Mouse (Mus musculus) hindbrain, embryonic 13.5 days (tissue): ENCODE data around the gene Kyat1. TPM values are rescaled to one million over a fixed set of nuclear protein-coding genes. Genes with fewer than 3 reads are reported as not detected.

Experiments
- ATAC-seq: fragments of 200-750 bp; cut with Nextera tagmentation; 2 replicates; pipeline ENCODE4 v1.8.0; 2017; ENCODE audit warnings: moderate TSS enrichment; ENCODE audit not compliant: low FRiP score
- H3K27ac ChIP-seq: fragments of 300-500 bp; sonication (generic); 2 replicates; pipeline ENCODE4 v1.5.1; 2015; ENCODE audit warnings: inconsistent platforms, mild to moderate bottlenecking, moderate library complexity
- H3K27me3 ChIP-seq: fragments of 300-500 bp; sonication (generic); 2 replicates; pipeline ENCODE4 v1.6.1; 2015; ENCODE audit warnings: mild to moderate bottlenecking, inconsistent platforms
- H3K36me3 ChIP-seq: fragments of 300-500 bp; sonication (generic); 2 replicates; pipeline ENCODE4 v1.6.1; 2015; ENCODE audit warnings: mild to moderate bottlenecking, inconsistent platforms
- H3K4me1 ChIP-seq: fragments of 300-500 bp; sonication (generic); replicated peaks from 2 replicates; pipeline ENCODE4 v1.6.1; 2015; ENCODE audit warnings: inconsistent platforms
- H3K4me2 ChIP-seq: fragments of 300-500 bp; sonication (generic); 2 replicates; pipeline ENCODE4 v1.6.1; 2015; ENCODE audit warnings: inconsistent platforms, mild to moderate bottlenecking, moderate library complexity
- H3K4me3 ChIP-seq: fragments of 300-500 bp; sonication (generic); 2 replicates; pipeline ENCODE4 v1.5.1; 2015; ENCODE audit warnings: mild to moderate bottlenecking, inconsistent platforms
- H3K9ac ChIP-seq: fragments of 300-500 bp; sonication (generic); 2 replicates; pipeline ENCODE4 v1.6.1; 2015; ENCODE audit warnings: mild to moderate bottlenecking, inconsistent platforms
- H3K9me3 ChIP-seq: fragments of 300-500 bp; sonication (generic); 2 replicates; pipeline ENCODE4 v1.6.1; 2016; ENCODE audit warnings: inconsistent platforms
- WGBS: fragments of 180-500 bp; shearing (Covaris S2); methylation state at CpG from one replicate; pipeline ENCODE4 v1.1.7; 2015; 5-methylcytosine and 5-hydroxymethylcytosine counted together
- polyA plus RNA-seq: library from polyadenylated mRNA; unstranded; fragments of >200 nt; fragmentation: Nextera tagmentation; extraction: Ambion mirVana; gene quantifications from 2 replicates; pipeline ENCODE4 v1.2.1, GENCODE M21; 2015

Gene Kyat1
- polyA plus RNA-seq, 1 experiment from 2014 or later: 14.5 TPM

DNA sequence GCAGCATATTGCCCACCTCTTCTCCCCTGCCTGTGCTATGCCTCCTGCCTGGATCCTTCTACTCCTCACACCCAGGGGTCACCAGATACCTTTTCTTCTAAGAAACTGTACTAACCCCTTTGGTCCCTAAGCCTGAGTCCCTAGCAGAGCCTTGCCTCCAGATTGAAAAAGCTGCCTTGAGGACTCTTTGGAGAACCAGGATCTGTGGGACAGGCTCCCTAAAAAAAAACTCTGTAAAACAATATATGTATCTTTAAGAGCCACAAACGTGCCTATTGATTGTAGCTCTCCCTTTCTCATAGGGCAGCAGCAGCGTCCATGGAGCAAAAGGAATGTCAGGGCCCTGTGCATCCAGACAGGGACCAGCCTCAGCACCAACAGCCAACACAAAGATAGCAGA lies 34.6 kb upstream of the Kyat1 start, which contains the start of gene Gm28035:
Gene Gm28035, plus strand, starts transcription at position 301 of the 400 bp plus-strand sequence.
- peak within 1 kb of the TSS; percentile 92; the same call in 1 of the 2 replicates for H3K4me3 ChIP-seq
- peaks cover 59% of the 10 kb centered on the region for H3K4me1 ChIP-seq
- no peaks in the 10 kb centered on the region for H3K27me3 ChIP-seq
- H3K36me3 ChIP-seq: peaks cover 51% of the 10 kb centered on the region
- H3K4me2 ChIP-seq: peak within 1 kb of the TSS; percentile 81
- H3K27ac ChIP-seq: no peak within 1 kb of the TSS
- no peaks in the 10 kb centered on the region for H3K9me3 ChIP-seq
- H3K9ac ChIP-seq: peak within 1 kb of the TSS; percentile 96
- ATAC-seq: no peak
- 80% methylated on average over 2 of the region's 2 CpGs for WGBS

DNA sequence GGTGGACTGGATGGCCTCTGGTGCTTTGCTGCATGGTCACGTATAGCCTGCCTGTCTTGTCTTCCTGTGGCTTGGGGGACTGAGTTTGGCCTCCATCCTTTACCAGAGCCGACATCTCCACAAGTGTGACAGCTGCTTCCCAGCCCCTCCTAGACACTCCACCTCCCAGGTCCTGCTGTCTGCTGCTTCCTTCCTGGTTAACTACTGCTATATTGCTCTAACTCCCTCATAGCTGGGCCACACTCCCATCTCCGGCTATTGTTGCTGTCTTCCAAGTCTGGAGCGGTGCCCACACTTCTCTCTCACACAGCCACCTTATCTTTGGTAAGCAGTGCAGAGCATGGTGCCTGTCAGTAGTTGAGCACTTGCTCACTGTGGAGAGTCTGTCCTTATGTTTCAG lies 34.1 kb upstream of the Kyat1 start:
- H3K4me2 ChIP-seq: peak overlapping the region; percentile 81
- ATAC-seq: no peak
- no peaks in the 10 kb centered on the region for H3K9me3 ChIP-seq
- H3K27ac ChIP-seq: no peak overlapping the region
- peaks cover 56% of the 10 kb centered on the region for H3K4me1 ChIP-seq
- 84% methylated on average over 4 of the region's 4 CpGs for WGBS
- peak overlapping the region; percentile 96 for H3K9ac ChIP-seq
- no peaks in the 10 kb centered on the region for H3K27me3 ChIP-seq
- H3K4me3 ChIP-seq: peak overlapping the region; percentile 92; the same call in 1 of the 2 replicates
- peaks cover 48% of the 10 kb centered on the region for H3K36me3 ChIP-seq

DNA sequence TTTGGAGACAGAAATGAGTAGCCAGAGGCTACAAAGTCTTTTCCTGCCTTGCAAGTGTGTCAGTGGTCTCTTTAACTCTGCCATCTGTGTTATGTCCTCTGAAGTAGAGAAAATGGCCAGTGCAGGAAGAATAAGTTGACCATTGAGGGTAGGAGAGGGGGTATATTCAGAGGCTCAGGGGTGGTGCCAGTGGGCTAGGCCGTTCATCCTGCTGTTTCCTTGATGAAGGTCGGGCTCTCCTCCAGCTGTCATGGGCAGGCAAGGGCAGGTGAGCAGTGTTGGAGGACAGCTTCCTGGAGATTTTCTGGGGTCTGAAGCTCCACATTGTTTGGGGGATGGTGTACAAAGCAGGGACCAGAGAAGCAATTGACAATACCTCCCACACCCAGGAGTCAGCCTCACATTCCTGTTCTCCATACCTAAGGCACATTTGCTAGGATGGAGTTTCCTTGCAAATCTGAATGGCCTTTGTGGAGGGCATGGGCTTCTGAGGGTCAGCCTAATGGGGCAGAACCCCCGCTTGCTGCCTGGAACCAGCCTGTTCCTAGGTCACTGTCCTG lies 33.3 kb upstream of the Kyat1 start:
- WGBS: 85% methylated on average over 3 of the region's 3 CpGs
- Histone ChIP-seq H3K4me3 (peak overlapping the region; percentile 92), H3K4me1 (peaks cover 54% of the 10 kb centered on the region), H3K9ac (peak overlapping the region; percentile 96), H3K4me2 (peak overlapping the region; percentile 81), H3K36me3 (peaks cover 40% of the 10 kb centered on the region), H3K9me3 (no peaks in the 10 kb centered on the region), H3K27ac (no peak overlapping the region), H3K27me3 (no peaks in the 10 kb centered on the region)
- ATAC-seq: no peak

- peaks cover 53% of the 10 kb centered on the region for H3K4me1 ChIP-seq
- 0% methylated on average over 33 of the region's 42 CpGs for WGBS
- ATAC-seq: peak; percentile 92
Measured at GRCm38 (mm10) chr2:30237881-30238280, 32.2 kb upstream of the Kyat1 start.

DNA sequence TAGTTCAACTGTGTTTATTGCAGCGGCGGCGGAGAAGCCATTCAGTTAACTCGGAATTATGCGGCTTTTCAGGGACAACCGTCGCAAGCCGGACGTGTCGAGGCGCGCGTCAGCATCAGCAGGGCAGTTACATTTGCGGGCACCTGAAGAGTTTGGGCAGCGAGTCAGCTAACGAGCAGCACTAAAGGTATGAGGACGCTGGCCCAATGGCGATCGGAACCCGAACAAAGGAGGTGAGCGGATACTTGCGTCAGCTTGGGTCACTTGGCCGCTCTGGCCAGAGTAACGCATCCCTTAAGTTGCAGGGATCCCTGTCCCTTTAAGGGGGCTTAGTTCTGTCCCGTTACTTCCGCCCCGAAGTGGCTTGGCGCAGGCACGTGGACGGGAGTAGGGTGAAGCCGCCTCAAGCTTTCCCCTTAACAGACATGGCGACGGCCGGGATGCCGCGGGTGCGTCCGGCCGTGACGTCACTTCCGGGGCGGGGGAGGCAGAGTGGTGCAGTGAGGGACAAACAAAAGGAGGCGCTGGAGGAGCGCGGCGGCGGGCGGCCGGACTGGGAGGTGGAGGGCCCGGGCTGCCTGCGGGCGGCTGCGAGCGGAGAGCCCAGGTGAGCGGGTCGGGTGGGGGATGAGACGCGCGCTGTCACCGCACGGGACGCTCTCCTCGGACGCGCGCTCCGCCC lies 31.7 kb upstream of the Kyat1 start, which contains the start of gene Lrrc8a:
Gene Lrrc8a, plus strand, starts transcription at position 517 of the 682 bp plus-strand sequence.
- Histone ChIP-seq H3K27me3 (no peaks in the 10 kb centered on the region), H3K4me1 (peaks cover 48% of the 10 kb centered on the region), H3K9ac (peak within 1 kb of the TSS; percentile 96), H3K9me3 (no peaks in the 10 kb centered on the region), H3K4me3 (peak within 1 kb of the TSS; percentile 92), H3K27ac (peak within 1 kb of the TSS; percentile 96), H3K4me2 (peak within 1 kb of the TSS; percentile 81), H3K36me3 (peaks cover 24% of the 10 kb centered on the region)
- ATAC-seq: peak; percentile 98
- WGBS: under 1% methylated on average over 59 of the region's 67 CpGs

More at GRCm38 (mm10) chr2:30237881-30238280, 32.2 kb upstream of the Kyat1 start:
- Histone ChIP-seq H3K4me2 (peak overlapping the region; percentile 81), H3K9me3 (no peaks in the 10 kb centered on the region), H3K9ac (peak overlapping the region; percentile 96), H3K27ac (peak overlapping the region; percentile 96), H3K4me3 (peak overlapping the region; percentile 92), H3K27me3 (no peaks in the 10 kb centered on the region), H3K36me3 (peaks cover 29% of the 10 kb centered on the region)

DNA sequence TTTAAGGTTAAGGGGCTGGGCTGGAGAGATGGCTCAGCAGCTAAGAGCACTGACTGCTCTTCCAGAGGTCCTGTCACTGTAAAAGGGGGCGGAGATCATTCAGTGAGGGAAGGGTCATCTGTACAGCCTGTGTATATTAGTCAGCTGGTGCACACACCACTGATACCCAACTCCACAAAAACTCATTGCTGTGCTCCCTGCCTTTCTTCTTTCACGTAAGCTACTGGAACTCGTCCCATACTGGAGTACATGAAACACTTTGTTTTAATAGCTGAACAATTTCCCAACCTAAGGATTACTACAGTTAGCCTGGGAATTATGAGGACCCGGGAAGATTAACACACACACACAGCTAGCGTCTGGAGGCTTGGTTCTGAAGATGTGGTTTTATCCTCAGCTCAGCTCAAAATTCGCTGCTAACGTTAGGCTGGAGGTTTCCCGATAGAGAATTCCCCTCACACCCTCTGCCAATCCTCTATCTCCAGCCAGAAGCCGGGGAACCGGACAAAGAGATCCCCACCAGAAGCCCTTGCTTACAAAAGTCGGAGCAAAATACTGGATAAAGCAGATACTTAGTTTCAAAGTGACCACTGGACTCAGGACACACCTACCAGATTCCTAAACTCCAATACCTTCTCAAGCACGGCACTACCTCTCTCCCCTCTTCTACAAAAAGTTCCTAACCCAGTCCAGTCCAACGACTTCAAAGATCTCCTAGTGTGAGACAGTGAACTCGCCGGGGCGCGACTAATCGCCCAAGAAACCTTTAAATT lies 31.0 kb upstream of the Kyat1 start:
- Histone ChIP-seq H3K36me3 (peaks cover 17% of the 10 kb centered on the region), H3K27me3 (no peaks in the 10 kb centered on the region), H3K9me3 (no peaks in the 10 kb centered on the region), H3K4me2 (peak overlapping the region; percentile 67), H3K4me3 (peak overlapping the region; percentile 92), H3K4me1 (peaks cover 40% of the 10 kb centered on the region), H3K9ac (peak overlapping the region; percentile 76), H3K27ac (peak overlapping the region; percentile 96)
- 5% methylated on average over 18 of the region's 18 CpGs for WGBS
- no peak for ATAC-seq

- Histone ChIP-seq H3K9me3 (0 out of 2 replicates have a peak, but pooled peaks cover under 1% of the 10 kb centered on the region), H3K27ac (no peak overlapping the region), H3K27me3 (no peaks in the 10 kb centered on the region), H3K4me3 (no peak overlapping the region), H3K9ac (no peak overlapping the region), H3K36me3 (peaks cover 7% of the 10 kb centered on the region), H3K4me2 (no peak overlapping the region), H3K4me1 (peaks cover 34% of the 10 kb centered on the region)
- WGBS: 85% methylated on average over 5 of the region's 5 CpGs
- ATAC-seq: no peak
Measured at GRCm38 (mm10) chr2:30235593-30235992, 29.9 kb upstream of the Kyat1 start.

DNA sequence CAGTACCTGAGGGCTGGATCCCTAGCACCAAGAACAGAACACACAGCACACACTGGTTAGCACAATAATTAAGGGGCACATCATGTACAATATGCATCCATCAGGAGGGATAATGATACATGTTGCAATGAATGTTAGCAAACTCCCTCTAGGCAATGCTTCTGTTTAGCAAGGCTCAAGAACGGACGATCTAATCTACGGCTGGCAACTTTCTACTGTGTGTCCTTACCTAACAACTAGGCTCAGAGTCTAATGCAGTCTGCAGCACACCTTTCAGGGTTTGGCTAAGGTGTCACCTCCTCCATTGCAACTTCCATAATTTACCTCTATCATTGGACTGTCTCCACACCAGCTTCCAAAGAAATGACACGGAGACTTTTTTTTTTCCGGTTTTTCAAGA lies 10.6 kb upstream of the Kyat1 start:
- Histone ChIP-seq H3K9me3 (no peaks in the 10 kb centered on the region), H3K27ac (no peak overlapping the region), H3K27me3 (no peaks in the 10 kb centered on the region), H3K4me3 (no peak overlapping the region), H3K4me2 (no peak overlapping the region), H3K4me1 (no peaks in the 10 kb centered on the region), H3K9ac (no peak overlapping the region), H3K36me3 (no peaks in the 10 kb centered on the region)
- 99% methylated on average over 5 of the region's 5 CpGs for WGBS
- ATAC-seq: no peak

DNA sequence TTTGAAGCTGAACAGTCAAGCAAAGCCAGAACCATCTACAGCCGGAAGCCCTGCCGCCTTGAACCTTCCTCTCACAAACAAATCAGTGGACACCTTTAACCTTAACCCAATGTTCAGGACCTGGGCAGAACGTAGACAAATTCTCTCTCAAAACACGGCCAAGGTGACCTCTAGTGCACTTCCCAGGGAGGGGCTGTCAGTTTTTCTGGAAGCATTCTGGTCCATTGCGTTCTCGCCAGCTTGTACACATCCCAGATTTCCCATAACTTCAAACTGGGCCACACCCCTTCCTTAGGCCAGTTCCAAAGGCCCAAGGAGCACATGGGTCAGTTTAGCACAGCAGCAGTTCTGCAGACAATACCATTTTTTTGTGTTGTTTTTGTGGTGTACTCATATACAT lies 9.8 kb upstream of the Kyat1 start:
- H3K9me3 ChIP-seq: no peaks in the 10 kb centered on the region
- WGBS: 88% methylated on average over 6 of the region's 6 CpGs
- no peak overlapping the region for H3K27ac ChIP-seq
- no peak overlapping the region for H3K9ac ChIP-seq
- H3K27me3 ChIP-seq: no peaks in the 10 kb centered on the region
- no peaks in the 10 kb centered on the region for H3K36me3 ChIP-seq
- no peak for ATAC-seq
- no peak overlapping the region for H3K4me2 ChIP-seq
- no peaks in the 10 kb centered on the region for H3K4me1 ChIP-seq
- no peak overlapping the region for H3K4me3 ChIP-seq

GRCm38 (mm10) chr2:30214745-30215144 lies 9.1 kb upstream of the Kyat1 start:
- Histone ChIP-seq H3K4me1 (no peaks in the 10 kb centered on the region), H3K27ac (no peak overlapping the region), H3K4me2 (no peak overlapping the region), H3K36me3 (no peaks in the 10 kb centered on the region), H3K27me3 (no peaks in the 10 kb centered on the region), H3K9ac (no peak overlapping the region), H3K4me3 (no peak overlapping the region), H3K9me3 (no peaks in the 10 kb centered on the region)
- ATAC-seq: no peak
- WGBS: 86% methylated on average over 3 of the region's 3 CpGs

- 93% methylated on average over 1 of the region's 1 CpGs for WGBS
- Histone ChIP-seq H3K9ac (no peak overlapping the region), H3K4me3 (no peak overlapping the region), H3K9me3 (no peaks in the 10 kb centered on the region), H3K27me3 (no peaks in the 10 kb centered on the region), H3K4me2 (no peak overlapping the region), H3K36me3 (no peaks in the 10 kb centered on the region), H3K4me1 (no peaks in the 10 kb centered on the region), H3K27ac (no peak overlapping the region)
- no peak for ATAC-seq
Measured at GRCm38 (mm10) chr2:30212951-30213350, 7.3 kb upstream of the Kyat1 start.

- no peak for ATAC-seq
- Histone ChIP-seq H3K36me3 (no peaks in the 10 kb centered on the region), H3K9me3 (no peaks in the 10 kb centered on the region), H3K27me3 (no peaks in the 10 kb centered on the region), H3K27ac (no peak overlapping the region), H3K4me2 (no peak overlapping the region), H3K4me1 (0 out of 2 replicates have a peak, but pooled peaks cover 1% of the 10 kb centered on the region), H3K4me3 (no peak overlapping the region), H3K9ac (no peak overlapping the region)
- WGBS: 79% methylated on average over 4 of the region's 4 CpGs
Measured at GRCm38 (mm10) chr2:30212169-30212545, 6.5 kb upstream of the Kyat1 start.
